Mouse (Mus musculus): Measurements from ENCODE around the gene Vipas39.

DNA sequence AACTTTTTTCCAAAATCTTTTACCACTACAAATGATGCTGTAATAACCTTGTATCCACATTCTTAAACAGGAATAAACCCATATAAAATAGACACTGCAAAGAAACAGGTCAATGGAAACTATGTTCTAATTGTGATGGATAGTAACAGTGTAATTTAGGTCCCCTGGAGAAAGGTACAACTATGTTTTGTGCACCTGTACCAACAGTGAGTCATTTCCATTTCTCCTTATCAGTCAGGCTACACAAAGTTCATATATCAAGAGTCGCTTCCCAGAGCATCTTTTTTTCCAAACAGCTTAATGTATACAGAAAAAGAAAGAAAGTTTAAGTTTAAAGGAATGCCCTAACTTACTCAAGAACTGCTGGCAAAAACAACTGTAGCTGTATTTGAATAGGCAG is 71.0 kb downstream of the Vipas39 start:
- no peak for TF ChIP-seq CTCF (IDR thresholded peaks at IDR 0.05; ENCODE audit: control insufficient read depth, insufficient read depth, low read length)
- TF ChIP-seq POLR2A (IDR thresholded peaks at IDR 0.05; ENCODE audit: borderline replicate concordance, control insufficient read depth, low read depth, low read length): no peak
